Mouse (Mus musculus): ENCODE measurements at regions not wholly inside any gene's neighbourhood (a gene's known extent, or its start where the extent isn't known, plus 50 kb on each side); places are given as distances from the start of the nearest gene placed in this dataset.

DNA sequence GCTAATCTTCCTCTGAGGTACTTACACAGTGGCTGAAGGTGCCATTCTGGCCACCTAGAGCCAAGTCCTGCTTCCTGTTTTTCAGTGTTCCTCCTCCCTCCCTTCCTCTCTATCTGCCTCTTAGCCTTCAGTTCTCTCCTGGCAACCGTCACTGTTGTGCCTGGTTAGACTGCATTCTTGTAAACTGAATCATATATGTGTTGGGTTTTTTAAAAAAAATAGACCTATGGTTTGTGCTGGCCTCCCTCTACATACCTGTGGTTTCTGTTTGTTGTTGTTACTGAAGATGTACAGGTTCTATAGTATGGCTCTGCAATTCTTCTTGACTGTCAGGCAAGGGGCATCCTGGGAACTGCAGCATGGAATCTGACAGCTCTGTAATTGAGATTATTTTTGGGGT is 112.5 kb upstream of the Lhx5 start:
- DNase-seq = no peak

GRCm38 (mm10) chr5:120322031-120322731 is 109.3 kb upstream of the Lhx5 start:
- DNase-seq = no peak

- no peak for DNase-seq
Measured at GRCm38 (mm10) chr5:120322732-120323316, 108.7 kb upstream of the Lhx5 start.

GRCm38 (mm10) chr5:120324111-120324510 is 107.4 kb upstream of the Lhx5 start:
- no peak for DNase-seq

GRCm38 (mm10) chr5:120325386-120325910 is 106.1 kb upstream of the Lhx5 start:
- DNase-seq = no peak

DNA sequence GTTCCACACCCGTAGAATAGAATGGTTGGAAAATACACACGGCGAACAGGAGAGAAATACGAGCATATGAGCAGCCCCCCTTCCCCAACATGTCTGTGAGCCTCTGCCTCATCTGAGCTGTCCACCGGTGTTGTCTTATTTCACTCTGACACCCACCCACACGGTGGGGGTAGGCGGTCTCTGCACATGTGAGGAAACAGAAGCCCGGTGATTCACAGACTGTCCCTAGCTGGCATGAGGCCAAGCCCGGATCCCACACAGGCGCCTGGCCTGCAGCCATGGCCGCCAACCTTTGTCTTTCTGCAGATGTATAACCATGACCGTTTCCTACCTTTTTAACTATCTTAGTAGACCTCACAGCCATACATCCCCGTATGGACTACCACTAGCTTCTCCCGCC is 99.5 kb upstream of the Lhx5 start:
- DNase-seq = peak; percentile 22

- no peak for DNase-seq
Measured at GRCm38 (mm10) chr5:120339162-120339561, 92.3 kb upstream of the Lhx5 start.

DNA sequence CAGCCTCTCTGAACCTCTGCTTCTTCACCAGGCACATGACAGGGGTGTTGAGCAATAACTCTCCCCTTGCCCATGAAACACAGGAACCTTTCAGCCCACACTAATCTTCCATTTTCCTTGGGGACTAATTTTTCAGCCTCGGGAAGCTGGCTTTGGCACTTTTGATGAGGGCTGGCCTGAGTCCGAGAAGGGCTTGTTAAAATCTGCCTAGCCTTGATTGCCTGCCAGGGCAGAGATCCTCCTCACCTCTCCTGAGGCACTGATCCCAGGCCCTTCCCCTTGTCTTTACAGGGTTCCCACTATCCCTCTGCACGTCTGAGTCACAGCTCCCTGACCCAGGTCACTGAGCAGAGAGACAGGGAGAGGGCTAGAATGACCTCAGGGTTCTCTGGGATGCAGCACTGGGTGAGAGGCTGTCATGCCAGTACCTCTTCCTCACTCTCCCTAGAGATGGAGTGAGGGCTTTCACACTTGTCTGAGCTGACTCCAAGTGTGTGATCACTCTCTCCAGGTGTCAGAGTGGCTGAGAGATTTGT is 90.7 kb upstream of the Lhx5 start:
- DNase-seq = no peak

GRCm38 (mm10) chr5:120350461-120350860 is 81.0 kb upstream of the Lhx5 start:
- DNase-seq = no peak

DNA sequence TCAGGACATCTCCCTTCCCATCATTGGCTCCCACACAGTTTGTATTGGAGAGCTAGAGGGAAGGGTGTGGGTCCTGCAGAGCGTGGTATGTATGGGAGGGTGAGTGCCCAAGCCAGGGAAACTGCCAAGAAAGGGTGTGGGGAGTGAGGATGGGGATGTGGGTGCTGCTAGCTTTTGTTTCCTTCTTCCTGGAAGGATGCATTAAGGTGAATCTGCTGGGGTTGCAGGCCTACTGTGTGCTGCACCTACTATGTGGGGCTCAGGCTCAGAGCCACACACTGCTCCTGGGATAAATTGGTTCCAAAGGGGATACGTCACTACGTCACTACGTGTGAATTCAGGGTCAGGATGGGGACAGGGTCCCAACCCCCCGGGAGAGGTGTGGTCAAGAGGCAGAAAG is 79.7 kb upstream of the Lhx5 start:
- DNase-seq = no peak

GRCm38 (mm10) chr5:120353657-120354056 is 77.8 kb upstream of the Lhx5 start:
- DNase-seq = no peak

GRCm38 (mm10) chr5:120356950-120357349 is 74.5 kb upstream of the Lhx5 start:
- no peak for DNase-seq

GRCm38 (mm10) chr5:120358084-120358690 is 73.3 kb upstream of the Lhx5 start:
- peak; percentile 6 for DNase-seq

DNA sequence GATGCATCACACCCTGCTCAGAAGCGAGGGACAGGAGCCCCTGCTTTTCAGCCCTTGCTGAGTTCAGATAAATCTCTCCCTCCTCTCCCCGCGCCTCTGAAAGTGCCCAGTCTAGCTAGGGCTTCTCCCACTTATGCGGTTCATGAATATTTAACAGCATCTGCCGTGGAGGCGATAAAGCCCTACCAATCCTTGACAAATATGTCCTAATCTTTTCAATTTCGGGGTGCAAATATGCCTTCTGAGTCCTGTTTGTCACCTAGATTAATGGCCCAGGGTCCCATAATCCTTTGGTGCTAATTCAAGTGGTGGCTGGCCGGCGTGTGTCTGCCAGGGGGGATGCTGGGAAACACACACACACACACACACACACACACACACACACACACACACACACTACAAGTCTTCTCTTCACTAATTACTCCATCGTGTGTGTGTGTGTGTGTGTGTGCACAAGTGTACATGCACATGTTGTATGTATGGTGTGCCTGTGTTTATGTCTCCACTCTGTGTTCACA is 65.5 kb upstream of the Lhx5 start:
- DNase-seq = no peak

DNA sequence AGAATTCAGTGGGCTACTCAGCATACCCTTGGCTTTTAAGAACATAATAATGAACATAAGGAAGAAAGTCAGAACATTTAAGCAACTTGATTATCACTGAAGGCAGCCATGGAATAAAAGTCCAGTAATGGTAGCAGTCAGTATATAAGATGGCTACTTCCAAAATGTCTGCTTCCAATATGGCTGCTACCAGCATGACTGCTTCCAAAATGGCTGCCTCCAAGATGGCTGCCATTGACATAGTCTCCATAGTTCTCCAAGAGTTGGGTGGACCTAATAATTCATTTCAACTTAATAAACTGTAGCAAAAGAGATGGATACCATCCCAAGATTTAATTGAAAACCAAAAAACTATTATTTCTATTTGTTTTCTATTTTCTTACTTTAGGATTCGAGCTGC is 62.7 kb upstream of the Lhx5 start:
- DNase-seq = no peak

DNA sequence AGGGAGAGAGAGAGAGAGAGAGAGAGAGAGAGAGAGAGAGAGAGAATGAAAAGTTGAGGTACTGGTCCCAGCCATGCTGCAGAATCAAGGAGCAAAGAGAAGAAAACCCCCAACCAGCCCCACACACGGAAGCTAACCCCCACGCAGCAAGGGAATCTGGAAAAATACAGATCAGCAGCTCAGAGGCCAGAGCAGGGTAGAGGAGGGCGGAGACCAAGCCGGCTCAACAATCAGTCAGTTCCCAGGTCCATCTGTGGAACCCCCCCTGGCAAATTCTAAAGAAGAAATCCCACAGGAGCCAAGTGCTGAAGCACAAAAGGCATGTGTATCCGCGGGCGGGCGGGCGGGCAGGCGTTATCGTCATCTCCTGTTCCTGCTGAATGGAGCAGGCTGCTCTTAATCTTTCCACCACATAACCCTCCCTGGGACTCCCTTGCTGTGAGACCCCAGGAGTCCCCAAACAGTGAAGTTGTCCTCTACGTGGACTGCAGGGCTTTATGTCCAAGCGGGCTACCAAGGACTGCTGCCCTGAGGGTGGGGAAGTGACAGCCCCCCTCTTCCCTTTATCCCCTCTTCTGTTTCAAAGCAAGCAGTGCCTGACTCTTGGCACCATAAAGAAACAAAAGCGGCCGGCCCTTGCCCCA is 60.2 kb upstream of the Lhx5 start:
- no peak for DNase-seq

GRCm38 (mm10) chr5:120373426-120373825 is 58.1 kb upstream of the Lhx5 start:
- DNase-seq = no peak
